Mouse (Mus musculus): Measurements from ENCODE around the gene Dpagt1. TPM values are rescaled to one million over a fixed set of nuclear protein-coding genes. Genes with fewer than 3 reads are reported as not detected.

Gene Dpagt1
- polyA plus RNA-seq, 1 experiment from 2014 or later = 51.9 TPM

- no peaks in the 10 kb centered on the region for H3K9me3 ChIP-seq (ENCODE audit: control insufficient read depth, low read length)
- H3K4me3 ChIP-seq (ENCODE audit: low read length) = no peak overlapping the region
- H3K27ac ChIP-seq (ENCODE audit: low read depth, low read length) = no peak overlapping the region
- whole genome bisulfite sequencing = 74% methylated on average over 4 of the region's 4 CpGs
- peaks cover 24% of the 10 kb centered on the region for H3K4me1 ChIP-seq (ENCODE audit: control insufficient read depth, insufficient read depth, low read length)
- ATAC-seq (ENCODE audit: low FRiP score, low TSS enrichment) = no peak
- no peaks in the 10 kb centered on the region for H3K27me3 ChIP-seq (ENCODE audit: control insufficient read depth, insufficient read depth, low read length)
- H3K4me2 ChIP-seq (replicated peaks; ENCODE audit: low read depth, low read length) = no peak overlapping the region
- peaks cover 38% of the 10 kb centered on the region for H3K36me3 ChIP-seq (ENCODE audit: control insufficient read depth, insufficient read depth, low read length)
- no peak overlapping the region for H3K9ac ChIP-seq (ENCODE audit: low read depth, low read length)
Measured at GRCm38 (mm10) chr9:44314257-44314547, 11.6 kb upstream of the Dpagt1 start.

DNA sequence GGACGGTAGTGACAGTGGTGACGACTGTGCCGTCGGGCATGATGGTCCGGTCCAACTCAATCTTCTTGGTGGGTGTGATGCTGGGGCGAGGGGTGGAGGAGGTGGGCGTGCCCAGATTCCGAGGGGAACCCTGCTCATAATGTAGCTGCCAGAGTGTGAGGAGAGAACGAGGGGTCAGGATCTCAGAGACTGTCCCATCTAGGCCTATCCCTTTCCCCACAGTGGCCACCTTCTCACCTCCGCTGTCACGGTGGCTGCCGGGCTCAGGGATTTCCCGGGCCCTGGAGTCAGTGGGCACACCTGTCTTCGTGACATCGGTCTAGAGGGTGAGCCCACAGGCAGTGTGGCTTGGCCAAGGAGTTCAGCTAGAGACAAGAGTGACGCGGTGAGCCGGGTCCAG, 10.9 kb upstream of the Dpagt1 start:
- H3K4me1 ChIP-seq (ENCODE audit: control insufficient read depth, insufficient read depth, low read length) = peaks cover 26% of the 10 kb centered on the region
- 91% methylated on average over 18 of the region's 18 CpGs for WGBS
- peaks cover 38% of the 10 kb centered on the region for H3K36me3 ChIP-seq (ENCODE audit: control insufficient read depth, insufficient read depth, low read length)
- no peak for ATAC-seq (ENCODE audit: low FRiP score, low TSS enrichment)
- H3K9me3 ChIP-seq (ENCODE audit: control insufficient read depth, low read length) = no peaks in the 10 kb centered on the region
- no peak overlapping the region for H3K4me3 ChIP-seq (ENCODE audit: low read length)
- H3K27me3 ChIP-seq (ENCODE audit: control insufficient read depth, insufficient read depth, low read length) = no peaks in the 10 kb centered on the region
- no peak overlapping the region for H3K9ac ChIP-seq (ENCODE audit: low read depth, low read length)
- H3K4me2 ChIP-seq (replicated peaks; ENCODE audit: low read depth, low read length) = no peak overlapping the region
- no peak overlapping the region for H3K27ac ChIP-seq (ENCODE audit: low read depth, low read length)

DNA sequence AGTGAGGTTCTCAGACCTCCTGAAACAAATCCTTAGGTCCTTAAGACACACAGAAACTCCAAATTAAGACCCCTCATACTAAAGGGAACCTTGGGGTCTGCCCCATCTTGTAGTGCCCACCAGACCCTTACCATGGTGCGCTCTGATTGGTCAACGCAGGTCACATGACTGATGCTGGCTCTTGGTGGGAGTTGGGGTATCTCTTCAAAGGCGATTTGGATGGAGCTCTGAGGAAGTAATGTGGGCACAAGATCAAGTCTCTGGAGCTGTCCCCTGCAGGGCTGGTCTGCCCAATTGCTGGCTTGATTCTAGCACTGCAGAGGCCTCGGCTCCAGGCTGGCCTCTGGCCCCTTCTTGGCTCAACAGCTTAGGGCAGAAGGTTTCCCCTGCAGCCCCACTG, 8.4 kb upstream of the Dpagt1 start:
- Histone ChIP-seq H3K36me3 (ENCODE audit: control insufficient read depth, insufficient read depth, low read length) (peaks cover 38% of the 10 kb centered on the region), H3K4me3 (ENCODE audit: low read length) (no peak overlapping the region), H3K4me1 (ENCODE audit: control insufficient read depth, insufficient read depth, low read length) (peaks cover 22% of the 10 kb centered on the region), H3K9me3 (ENCODE audit: control insufficient read depth, low read length) (no peaks in the 10 kb centered on the region), H3K4me2 (replicated peaks; ENCODE audit: low read depth, low read length) (no peak overlapping the region; the same call in 1 of the 2 replicates), H3K27me3 (ENCODE audit: control insufficient read depth, insufficient read depth, low read length) (no peaks in the 10 kb centered on the region), H3K9ac (ENCODE audit: low read depth, low read length) (no peak overlapping the region), H3K27ac (ENCODE audit: low read depth, low read length) (no peak overlapping the region)
- no peak for ATAC-seq (ENCODE audit: low FRiP score, low TSS enrichment)
- 70% methylated on average over 4 of the region's 4 CpGs for WGBS

DNA sequence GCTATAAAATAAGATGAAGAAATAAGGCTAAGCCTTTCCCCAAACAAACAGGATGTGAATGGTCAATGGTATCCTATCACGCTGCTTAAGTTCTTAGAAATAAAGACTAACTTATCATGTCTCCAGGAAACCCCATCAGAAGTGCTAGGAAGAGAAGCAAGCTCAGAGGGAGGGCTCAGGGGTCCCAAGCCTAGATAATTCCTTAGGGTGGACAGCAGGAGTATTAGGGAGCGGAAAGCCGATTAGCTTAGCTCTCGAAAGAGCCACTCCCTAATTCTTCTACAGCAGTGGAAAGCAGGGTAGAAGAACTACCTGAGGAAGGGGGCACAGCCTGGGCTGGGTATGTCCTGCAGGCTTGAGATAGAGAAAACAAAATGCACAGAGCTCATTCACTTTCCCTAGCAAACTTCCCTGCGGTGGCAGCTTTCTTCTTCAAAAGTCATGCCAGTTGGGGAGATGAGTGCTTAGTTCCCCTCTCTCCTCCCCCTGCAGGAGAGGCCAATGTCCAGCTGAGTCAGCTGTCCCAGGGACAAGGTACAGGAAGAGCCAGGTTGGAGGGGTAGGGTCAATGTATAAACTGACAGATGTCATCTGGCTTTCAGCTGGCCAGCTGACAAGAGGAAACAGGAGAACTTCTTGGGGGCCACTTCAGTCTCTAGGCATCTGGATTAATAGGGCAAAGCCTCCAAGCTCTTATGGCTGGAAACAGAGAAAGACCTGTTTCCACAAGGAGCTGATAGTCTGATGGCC, 7.6 kb upstream of the Dpagt1 start:
- no peak overlapping the region for H3K27ac ChIP-seq (ENCODE audit: low read depth, low read length)
- peak overlapping the region; percentile 94 for H3K4me3 ChIP-seq (ENCODE audit: low read length)
- ATAC-seq (ENCODE audit: low FRiP score, low TSS enrichment) = no peak
- no peaks in the 10 kb centered on the region for H3K9me3 ChIP-seq (ENCODE audit: control insufficient read depth, low read length)
- peak overlapping the region; percentile 94 for H3K4me2 ChIP-seq (replicated peaks; ENCODE audit: low read depth, low read length)
- 63% methylated on average over 5 of the region's 5 CpGs for WGBS
- H3K36me3 ChIP-seq (ENCODE audit: control insufficient read depth, insufficient read depth, low read length) = peaks cover 33% of the 10 kb centered on the region
- H3K9ac ChIP-seq (ENCODE audit: low read depth, low read length) = no peak overlapping the region; the same call in 1 of the 2 replicates
- no peaks in the 10 kb centered on the region for H3K27me3 ChIP-seq (ENCODE audit: control insufficient read depth, insufficient read depth, low read length)
- H3K4me1 ChIP-seq (ENCODE audit: control insufficient read depth, insufficient read depth, low read length) = peaks cover 22% of the 10 kb centered on the region

DNA sequence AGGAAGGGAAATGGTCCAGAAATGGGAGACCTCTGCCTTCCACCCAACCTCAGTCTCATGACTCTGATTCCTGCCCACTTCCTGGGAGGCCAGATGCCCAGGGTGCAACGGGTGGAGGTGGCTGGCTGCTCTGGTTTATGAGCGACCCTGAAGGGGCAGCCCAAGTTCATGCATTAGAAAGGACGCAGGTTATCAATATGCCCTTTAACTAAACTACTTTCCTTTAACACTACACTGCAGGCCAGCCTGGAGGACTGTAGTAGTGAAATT, 7.1 kb upstream of the Dpagt1 start:
- Histone ChIP-seq H3K36me3 (ENCODE audit: control insufficient read depth, insufficient read depth, low read length) (peaks cover 28% of the 10 kb centered on the region), H3K9me3 (ENCODE audit: control insufficient read depth, low read length) (no peaks in the 10 kb centered on the region), H3K27me3 (ENCODE audit: control insufficient read depth, insufficient read depth, low read length) (no peaks in the 10 kb centered on the region), H3K9ac (ENCODE audit: low read depth, low read length) (peak overlapping the region; percentile 81; the same call in 1 of the 2 replicates), H3K4me1 (ENCODE audit: control insufficient read depth, insufficient read depth, low read length) (peaks cover 22% of the 10 kb centered on the region), H3K4me2 (replicated peaks; ENCODE audit: low read depth, low read length) (peak overlapping the region; percentile 94), H3K4me3 (ENCODE audit: low read length) (peak overlapping the region; percentile 94), H3K27ac (ENCODE audit: low read depth, low read length) (no peak overlapping the region)
- 29% methylated on average over 3 of the region's 3 CpGs for WGBS
- ATAC-seq (ENCODE audit: low FRiP score, low TSS enrichment) = no peak

GRCm38 (mm10) chr9:44319105-44319886, 6.5 kb upstream of the Dpagt1 start:
- Histone ChIP-seq H3K4me2 (replicated peaks; ENCODE audit: low read depth, low read length) (peak overlapping the region; percentile 94), H3K4me1 (ENCODE audit: control insufficient read depth, insufficient read depth, low read length) (peaks cover 22% of the 10 kb centered on the region), H3K4me3 (ENCODE audit: low read length) (peak overlapping the region; percentile 94), H3K9me3 (ENCODE audit: control insufficient read depth, low read length) (no peaks in the 10 kb centered on the region), H3K27ac (ENCODE audit: low read depth, low read length) (peak overlapping the region; percentile 44; the same call in 1 of the 2 replicates), H3K27me3 (ENCODE audit: control insufficient read depth, insufficient read depth, low read length) (no peaks in the 10 kb centered on the region), H3K9ac (ENCODE audit: low read depth, low read length) (peak overlapping the region; percentile 81), H3K36me3 (ENCODE audit: control insufficient read depth, insufficient read depth, low read length) (peaks cover 23% of the 10 kb centered on the region)
- ATAC-seq (ENCODE audit: low FRiP score, low TSS enrichment) = no peak
- 4% methylated on average over 37 of the region's 37 CpGs for WGBS

- peaks cover 17% of the 10 kb centered on the region for H3K36me3 ChIP-seq (ENCODE audit: control insufficient read depth, insufficient read depth, low read length)
- H3K9me3 ChIP-seq (ENCODE audit: control insufficient read depth, low read length) = no peaks in the 10 kb centered on the region
- H3K27ac ChIP-seq (ENCODE audit: low read depth, low read length) = peak within 1 kb of the TSS; percentile 44; the same call in 1 of the 2 replicates
- peaks cover 22% of the 10 kb centered on the region for H3K4me1 ChIP-seq (ENCODE audit: control insufficient read depth, insufficient read depth, low read length)
- peak within 1 kb of the TSS; percentile 94 for H3K4me3 ChIP-seq (ENCODE audit: low read length)
- H3K4me2 ChIP-seq (replicated peaks; ENCODE audit: low read depth, low read length) = peak within 1 kb of the TSS; percentile 94
- WGBS = under 1% methylated on average over 65 of the region's 67 CpGs
- H3K27me3 ChIP-seq (ENCODE audit: control insufficient read depth, insufficient read depth, low read length) = no peaks in the 10 kb centered on the region
- peak; percentile 98 for ATAC-seq (ENCODE audit: low FRiP score, low TSS enrichment)
- H3K9ac ChIP-seq (ENCODE audit: low read depth, low read length) = peak within 1 kb of the TSS; percentile 81
Measured at GRCm38 (mm10) chr9:44319887-44320798, 5.7 kb upstream of the Dpagt1 start, which contains the start of gene C2cd2l. Gene C2cd2l, minus strand, starts transcription at chr9:44320285.

- Histone ChIP-seq H3K9ac (ENCODE audit: low read depth, low read length) (peak overlapping the region; percentile 44; the same call in 1 of the 2 replicates), H3K4me3 (ENCODE audit: low read length) (peak overlapping the region; percentile 94), H3K9me3 (ENCODE audit: control insufficient read depth, low read length) (no peaks in the 10 kb centered on the region), H3K4me2 (replicated peaks; ENCODE audit: low read depth, low read length) (peak overlapping the region; percentile 94), H3K36me3 (ENCODE audit: control insufficient read depth, insufficient read depth, low read length) (peaks cover 11% of the 10 kb centered on the region; the same call in 1 of the 2 replicates), H3K27me3 (ENCODE audit: control insufficient read depth, insufficient read depth, low read length) (no peaks in the 10 kb centered on the region), H3K27ac (ENCODE audit: low read depth, low read length) (peak overlapping the region; percentile 32; the same call in 1 of the 2 replicates), H3K4me1 (ENCODE audit: control insufficient read depth, insufficient read depth, low read length) (peaks cover 24% of the 10 kb centered on the region)
- 0 out of 2 replicates have a peak, but pooled peaks have one; percentile 3 for ATAC-seq (ENCODE audit: low FRiP score, low TSS enrichment)
- 24% methylated on average over 6 of the region's 6 CpGs for WGBS
Measured at GRCm38 (mm10) chr9:44320799-44321133, 5.1 kb upstream of the Dpagt1 start.
